Mouse (Mus musculus): ENCODE measurements at regions not wholly inside any gene's neighbourhood (a gene's known extent, or its start where the extent isn't known, plus 50 kb on each side); places are given as distances from the start of the nearest gene placed in this dataset.
A peak's percentile ranks its signal among the peaks of the same experiment; 100 is the strongest.

DNA sequence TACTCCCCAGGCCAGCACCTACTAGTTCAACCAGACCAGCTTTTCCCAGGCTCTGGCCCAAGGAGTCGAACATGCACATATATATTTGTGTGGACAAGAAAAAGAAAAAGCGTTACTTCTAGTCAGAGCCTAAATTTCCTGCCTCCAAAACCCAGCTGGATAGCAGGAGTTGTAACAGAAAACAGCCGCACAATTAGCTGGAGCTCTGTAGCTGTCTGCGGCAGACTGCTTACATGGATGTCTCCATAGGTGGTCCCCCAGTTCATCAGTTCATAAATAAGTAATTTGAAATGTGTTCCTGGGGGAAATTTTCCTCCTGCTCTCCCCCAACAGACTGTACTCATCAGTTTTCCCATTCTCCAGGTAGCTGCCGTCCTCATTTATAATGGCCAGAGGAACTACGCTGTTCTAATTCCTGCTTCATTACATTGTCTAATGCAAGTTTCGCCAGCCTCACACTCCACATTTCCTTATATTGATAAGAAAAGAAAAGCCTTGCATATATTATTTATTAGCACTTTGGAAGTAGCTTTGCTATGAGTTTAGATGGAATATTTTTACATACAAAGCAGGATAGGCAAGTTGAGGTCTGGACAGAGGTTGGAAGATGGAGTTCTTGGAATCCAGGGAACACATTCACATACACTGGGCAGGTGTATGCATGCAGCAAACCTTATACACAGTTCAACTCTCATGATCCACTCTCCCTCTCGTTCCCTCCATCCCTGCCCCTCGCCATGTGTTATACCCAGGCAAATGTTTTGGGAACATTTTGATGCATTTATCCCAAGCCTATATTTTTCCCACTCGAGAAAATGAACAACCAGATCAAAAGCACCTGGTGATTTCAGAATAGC lies 337.2 kb upstream of the Clint1 start:
- H3K4me3 ChIP-seq (replicated peaks; ENCODE audit: low read length) = no peak overlapping the region
- peak; percentile 43 for DNase-seq (ENCODE audit: low spot score)
- peaks cover 8% of the 10 kb centered on the region; the same call in 1 of the 2 replicates for H3K4me1 ChIP-seq (replicated peaks; ENCODE audit: control insufficient read depth, insufficient read depth, low read length)
- 58% methylated on average over 10 of the region's 10 CpGs for WGBS
- no peak overlapping the region for H3K9ac ChIP-seq
- no peaks in the 10 kb centered on the region for H3K27me3 ChIP-seq (ENCODE audit: control insufficient read depth, insufficient read depth, low read length)
- no peak overlapping the region for H3K4me2 ChIP-seq (replicated peaks)
- H3K9me3 ChIP-seq (ENCODE audit: control insufficient read depth, low read length) = no peaks in the 10 kb centered on the region; the same call in 1 of the 2 replicates
- H3K27ac ChIP-seq = peak overlapping the region; percentile 75
- no peaks in the 10 kb centered on the region for H3K36me3 ChIP-seq (replicated peaks; ENCODE audit: control insufficient read depth, insufficient read depth)
- ATAC-seq (ENCODE audit: low FRiP score) = peak; percentile 62; the same call in 1 of the 2 replicates

- Histone ChIP-seq H3K36me3 (replicated peaks; ENCODE audit: control insufficient read depth, insufficient read depth) (no peaks in the 10 kb centered on the region), H3K9ac (no peak overlapping the region), H3K4me2 (replicated peaks) (no peak overlapping the region), H3K4me1 (replicated peaks; ENCODE audit: control insufficient read depth, insufficient read depth, low read length) (no peaks in the 10 kb centered on the region), H3K27ac (peak overlapping the region; percentile 47), H3K27me3 (ENCODE audit: control insufficient read depth, insufficient read depth, low read length) (no peaks in the 10 kb centered on the region), H3K9me3 (ENCODE audit: control insufficient read depth, low read length) (no peaks in the 10 kb centered on the region), H3K4me3 (replicated peaks; ENCODE audit: low read length) (no peak overlapping the region)
- DNase-seq (ENCODE audit: low spot score) (no peak), ATAC-seq (ENCODE audit: low FRiP score) (no peak)
- WGBS = 44% methylated on average over 6 of the region's 6 CpGs
Observed at GRCm38 (mm10) chr11:45524720-45525119, 327.1 kb upstream of the Clint1 start.

DNA sequence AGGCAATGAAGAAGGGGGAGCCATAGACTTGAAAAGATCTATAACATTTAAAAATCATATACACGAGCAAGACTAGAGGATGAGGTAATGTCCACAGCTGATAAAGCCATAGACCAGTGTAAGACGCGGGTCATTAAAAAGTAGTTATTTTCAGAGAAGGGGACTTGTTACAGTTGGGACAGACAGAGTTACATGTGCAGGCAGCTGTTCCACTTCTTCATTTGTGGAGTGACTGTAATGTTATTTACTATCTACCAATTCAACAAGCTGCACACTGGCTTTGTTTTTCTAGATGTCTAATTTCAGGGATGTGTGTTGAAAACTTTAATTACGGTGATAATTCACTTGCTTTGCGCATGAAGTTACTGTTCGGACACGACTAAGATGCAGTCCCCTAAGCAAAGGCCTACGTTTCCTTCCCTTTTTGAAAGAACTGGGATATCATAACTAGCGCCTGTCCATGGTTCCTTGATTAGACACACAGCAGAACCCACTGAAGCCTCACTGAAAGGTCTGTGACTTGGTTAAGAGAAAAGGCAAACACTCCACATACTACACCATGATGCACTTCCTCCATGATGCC lies 320.7 kb upstream of the Clint1 start:
- H3K9ac ChIP-seq = no peak overlapping the region
- no peaks in the 10 kb centered on the region for H3K4me1 ChIP-seq (replicated peaks; ENCODE audit: control insufficient read depth, insufficient read depth, low read length)
- DNase-seq (ENCODE audit: low spot score) (no peak), ATAC-seq (ENCODE audit: low FRiP score) (no peak)
- no peaks in the 10 kb centered on the region for H3K36me3 ChIP-seq (replicated peaks; ENCODE audit: control insufficient read depth, insufficient read depth)
- no peak overlapping the region for H3K27ac ChIP-seq
- H3K9me3 ChIP-seq (ENCODE audit: control insufficient read depth, low read length) = no peaks in the 10 kb centered on the region
- H3K4me3 ChIP-seq (replicated peaks; ENCODE audit: low read length) = no peak overlapping the region
- H3K27me3 ChIP-seq (ENCODE audit: control insufficient read depth, insufficient read depth, low read length) = no peaks in the 10 kb centered on the region
- WGBS = 94% methylated on average over 9 of the region's 9 CpGs
- H3K4me2 ChIP-seq (replicated peaks) = no peak overlapping the region

DNA sequence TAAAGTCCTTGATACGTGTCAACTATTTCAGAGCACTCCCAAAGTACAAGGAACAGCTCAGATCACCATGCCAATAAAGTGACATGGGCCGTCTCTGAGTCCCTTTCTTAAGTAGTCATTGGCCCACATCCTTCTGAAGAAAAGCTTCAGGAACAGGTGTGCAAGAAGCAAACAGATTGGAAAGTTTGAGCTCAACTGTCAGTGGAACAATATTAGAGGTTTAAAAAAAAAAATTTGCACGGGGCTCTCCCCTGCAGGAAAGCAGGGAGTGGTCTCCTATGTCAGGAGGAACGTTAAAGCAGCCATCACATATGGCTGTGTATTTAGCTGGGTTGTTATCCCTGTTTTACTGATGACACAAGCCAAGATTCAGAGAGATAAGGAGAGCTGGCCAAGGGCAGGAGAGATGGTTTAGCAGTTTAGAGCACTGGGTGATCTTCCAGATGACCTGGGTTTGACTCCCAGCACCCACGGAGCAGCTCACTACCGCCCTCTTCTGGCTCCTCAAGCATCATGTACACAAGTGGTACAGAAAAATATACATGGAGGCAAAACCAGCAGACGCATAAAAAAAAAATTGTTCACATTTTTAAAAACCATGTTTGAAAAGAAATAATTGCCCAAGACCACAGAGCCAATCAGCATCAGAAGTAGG lies 318.3 kb upstream of the Clint1 start:
- no peaks in the 10 kb centered on the region for H3K36me3 ChIP-seq (replicated peaks; ENCODE audit: control insufficient read depth, insufficient read depth)
- H3K9ac ChIP-seq = no peak overlapping the region
- no peak overlapping the region for H3K4me3 ChIP-seq (replicated peaks; ENCODE audit: low read length)
- H3K4me1 ChIP-seq (replicated peaks; ENCODE audit: control insufficient read depth, insufficient read depth, low read length) = no peaks in the 10 kb centered on the region
- H3K27me3 ChIP-seq (ENCODE audit: control insufficient read depth, insufficient read depth, low read length) = no peaks in the 10 kb centered on the region
- no peak overlapping the region for H3K4me2 ChIP-seq (replicated peaks)
- DNase-seq (ENCODE audit: low spot score) (no peak), ATAC-seq (ENCODE audit: low FRiP score) (no peak)
- no peak overlapping the region for H3K27ac ChIP-seq
- 66% methylated on average over 7 of the region's 7 CpGs for WGBS
- H3K9me3 ChIP-seq (ENCODE audit: control insufficient read depth, low read length) = no peaks in the 10 kb centered on the region

- H3K27me3 ChIP-seq (ENCODE audit: control insufficient read depth, insufficient read depth, low read length) = no peaks in the 10 kb centered on the region
- 79% methylated on average over 8 of the region's 8 CpGs for WGBS
- H3K4me1 ChIP-seq (replicated peaks; ENCODE audit: control insufficient read depth, insufficient read depth, low read length) = no peaks in the 10 kb centered on the region
- DNase-seq (ENCODE audit: low spot score) = no peak
- no peaks in the 10 kb centered on the region for H3K36me3 ChIP-seq (replicated peaks; ENCODE audit: control insufficient read depth, insufficient read depth)
- no peak overlapping the region for H3K4me3 ChIP-seq (replicated peaks; ENCODE audit: low read length)
- ATAC-seq (ENCODE audit: low FRiP score) = no peak
- no peak overlapping the region for H3K9ac ChIP-seq
- no peak overlapping the region for H3K27ac ChIP-seq
- H3K9me3 ChIP-seq (ENCODE audit: control insufficient read depth, low read length) = no peaks in the 10 kb centered on the region
- H3K4me2 ChIP-seq (replicated peaks) = no peak overlapping the region
Observed at GRCm38 (mm10) chr11:45535501-45536025, 316.3 kb upstream of the Clint1 start.

DNA sequence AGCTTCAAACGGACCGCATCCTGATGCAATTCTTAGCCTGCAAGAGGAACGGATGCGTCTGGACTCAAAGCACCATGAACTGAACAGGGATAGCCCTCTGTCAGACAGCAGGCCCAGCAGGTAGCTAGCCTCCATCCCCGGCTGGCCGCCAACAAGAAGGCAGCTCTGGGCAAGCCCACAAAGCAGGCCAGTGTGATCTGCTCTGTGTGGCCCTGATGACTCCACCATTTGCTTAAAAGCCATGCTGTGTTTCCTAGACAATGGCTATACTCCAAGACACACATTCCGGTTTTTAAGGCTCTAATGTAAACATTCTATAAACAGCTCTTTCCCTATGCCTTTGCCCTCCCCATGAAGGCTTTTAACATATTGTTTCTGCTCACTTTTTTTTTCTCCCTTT lies 313.8 kb upstream of the Clint1 start:
- Histone ChIP-seq H3K9ac (no peak overlapping the region), H3K4me2 (replicated peaks) (no peak overlapping the region), H3K36me3 (replicated peaks; ENCODE audit: control insufficient read depth, insufficient read depth) (no peaks in the 10 kb centered on the region), H3K4me1 (replicated peaks; ENCODE audit: control insufficient read depth, insufficient read depth, low read length) (no peaks in the 10 kb centered on the region), H3K27ac (no peak overlapping the region), H3K9me3 (ENCODE audit: control insufficient read depth, low read length) (no peaks in the 10 kb centered on the region), H3K27me3 (ENCODE audit: control insufficient read depth, insufficient read depth, low read length) (no peaks in the 10 kb centered on the region), H3K4me3 (replicated peaks; ENCODE audit: low read length) (no peak overlapping the region)
- ATAC-seq (ENCODE audit: low FRiP score) = no peak; the same call in 1 of the 2 replicates
- WGBS = 52% methylated on average over 7 of the region's 7 CpGs
- DNase-seq (ENCODE audit: low spot score) = peak; percentile 31

DNA sequence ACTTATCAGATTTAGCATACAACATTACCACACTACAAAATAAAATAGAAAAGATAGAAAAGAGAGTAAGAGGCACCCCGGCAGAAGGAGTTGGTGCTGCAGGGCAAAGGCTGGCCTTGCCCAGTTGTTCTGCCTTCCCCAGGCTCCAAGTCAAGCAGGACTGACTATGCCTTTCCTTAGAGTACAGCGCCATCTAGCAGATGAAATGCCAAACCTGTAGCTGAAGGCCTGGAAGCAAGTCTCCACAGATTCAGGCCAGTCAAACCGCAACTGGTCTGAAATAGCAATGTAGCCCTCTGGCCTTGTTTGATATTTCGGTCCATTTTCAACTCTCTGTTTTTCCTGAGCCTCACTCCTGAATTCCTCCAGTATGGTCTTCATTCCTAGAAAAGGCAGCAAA lies 312.4 kb upstream of the Clint1 start:
- Histone ChIP-seq H3K36me3 (replicated peaks; ENCODE audit: control insufficient read depth, insufficient read depth) (no peaks in the 10 kb centered on the region), H3K4me1 (replicated peaks; ENCODE audit: control insufficient read depth, insufficient read depth, low read length) (no peaks in the 10 kb centered on the region), H3K4me2 (replicated peaks) (no peak overlapping the region), H3K27ac (no peak overlapping the region), H3K4me3 (replicated peaks; ENCODE audit: low read length) (no peak overlapping the region), H3K27me3 (ENCODE audit: control insufficient read depth, insufficient read depth, low read length) (no peaks in the 10 kb centered on the region), H3K9me3 (ENCODE audit: control insufficient read depth, low read length) (no peaks in the 10 kb centered on the region), H3K9ac (no peak overlapping the region)
- ATAC-seq (ENCODE audit: low FRiP score) (peak; percentile 64), DNase-seq (ENCODE audit: low spot score) (peak; percentile 91)
- WGBS = 32% methylated on average over 4 of the region's 4 CpGs

DNA sequence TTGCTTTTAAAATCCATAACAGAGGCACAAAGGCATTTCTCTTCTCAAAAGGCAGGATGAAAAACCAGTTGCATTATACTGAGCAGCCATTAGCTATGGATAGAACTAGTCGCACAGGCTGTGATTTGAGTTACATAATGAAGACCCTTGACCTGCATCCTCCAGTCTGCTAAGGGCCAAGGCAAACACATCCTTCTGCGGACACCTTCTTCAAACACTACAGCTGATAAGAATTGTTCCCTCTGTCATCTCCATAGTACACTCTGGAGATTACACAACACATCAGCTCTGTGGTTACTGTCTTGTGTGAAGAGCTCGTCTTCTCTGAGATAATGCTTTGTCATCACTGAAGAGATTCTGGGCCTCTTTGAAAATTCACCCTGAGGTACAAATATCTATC lies 307.3 kb upstream of the Clint1 start:
- no peak for ATAC-seq (ENCODE audit: low FRiP score)
- H3K9me3 ChIP-seq (ENCODE audit: control insufficient read depth, low read length) = no peaks in the 10 kb centered on the region
- no peak overlapping the region for H3K9ac ChIP-seq
- no peak overlapping the region for H3K4me2 ChIP-seq (replicated peaks)
- H3K27me3 ChIP-seq (ENCODE audit: control insufficient read depth, insufficient read depth, low read length) = no peaks in the 10 kb centered on the region
- H3K4me1 ChIP-seq (replicated peaks; ENCODE audit: control insufficient read depth, insufficient read depth, low read length) = 0 out of 2 replicates have a peak, but pooled peaks cover 11% of the 10 kb centered on the region
- DNase-seq (ENCODE audit: low spot score) = no peak
- H3K4me3 ChIP-seq (replicated peaks; ENCODE audit: low read length) = no peak overlapping the region
- WGBS = 88% methylated on average over 3 of the region's 3 CpGs
- no peak overlapping the region for H3K27ac ChIP-seq
- no peaks in the 10 kb centered on the region for H3K36me3 ChIP-seq (replicated peaks; ENCODE audit: control insufficient read depth, insufficient read depth)

GRCm38 (mm10) chr11:45545896-45546626 lies 305.8 kb upstream of the Clint1 start:
- H3K4me3 ChIP-seq (replicated peaks; ENCODE audit: low read length) = no peak overlapping the region
- H3K4me1 ChIP-seq (replicated peaks; ENCODE audit: control insufficient read depth, insufficient read depth, low read length) = 0 out of 2 replicates have a peak, but pooled peaks cover 18% of the 10 kb centered on the region
- H3K4me2 ChIP-seq (replicated peaks) = no peak overlapping the region
- DNase-seq (ENCODE audit: low spot score) (no peak), ATAC-seq (ENCODE audit: low FRiP score) (no peak)
- no peaks in the 10 kb centered on the region for H3K27me3 ChIP-seq (ENCODE audit: control insufficient read depth, insufficient read depth, low read length)
- no peak overlapping the region for H3K27ac ChIP-seq
- no peak overlapping the region for H3K9ac ChIP-seq
- H3K36me3 ChIP-seq (replicated peaks; ENCODE audit: control insufficient read depth, insufficient read depth) = no peaks in the 10 kb centered on the region
- WGBS = 90% methylated on average over 11 of the region's 11 CpGs
- H3K9me3 ChIP-seq (ENCODE audit: control insufficient read depth, low read length) = no peaks in the 10 kb centered on the region

Measured in hindbrain, embryonic 14.5 days (tissue).